Mouse (Mus musculus) cerebellum, adult 2 months (tissue): ENCODE measurements around the gene Rrh.

ENCODE experiments used
- CTCF ChIP-seq: fragments of 200-500 bp; IDR thresholded peaks from 2 replicates; pipeline ENCODE4 v1.5.1; 2011; ENCODE audit warnings: low read depth, mild to moderate bottlenecking, control low read depth, low read length, moderate library complexity, borderline replicate concordance; ENCODE audit not compliant: insufficient read depth
- POLR2A ChIP-seq: fragments of 200-500 bp; IDR thresholded peaks from 2 replicates; pipeline ENCODE4 v1.6.1; 2011; ENCODE audit warnings: low read length, control low read depth, borderline replicate concordance; ENCODE audit not compliant: insufficient read depth

- TF ChIP-seq CTCF = no peak
- peak; percentile 32; the same call in 1 of the 2 replicates for TF ChIP-seq POLR2A
Observed at GRCm38 (mm10) chr3:129831035-129831568, 8.7 kb upstream of the Rrh start, which contains the start of gene Gar1.
